Mouse (Mus musculus): ENCODE results near the gene Dupd1.
A peak's percentile ranks its signal among the peaks of the same experiment; 100 is the strongest.
"Not testable (repeated sequence)": the region's sequence is repeated elsewhere in the genome, so short reads cannot be mapped to it uniquely, and the experiment has no call there.

The Dupd1 gene

DNA sequence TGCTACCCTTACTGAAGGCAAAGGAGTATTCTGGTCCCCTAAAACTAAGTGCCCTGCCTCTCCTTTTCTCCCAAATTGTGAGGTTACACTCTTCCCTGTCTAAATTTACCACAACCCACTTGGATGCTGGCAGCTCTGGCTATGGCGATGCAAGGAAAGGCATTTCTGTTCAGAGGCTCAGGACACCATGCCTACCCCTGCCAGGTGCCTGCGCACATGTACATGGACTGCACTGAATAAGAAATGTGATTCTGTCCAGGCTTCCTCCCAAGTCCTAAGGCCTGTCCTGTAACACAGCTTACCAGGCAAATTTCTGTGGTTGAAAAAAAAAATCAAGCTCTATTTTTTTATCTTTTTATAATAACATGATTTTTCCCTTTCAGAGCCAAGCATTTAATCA lies 38.2 kb downstream of the Dupd1 start:
- DNase-seq (ENCODE audit: low read depth, low spot score): no peak

DNA sequence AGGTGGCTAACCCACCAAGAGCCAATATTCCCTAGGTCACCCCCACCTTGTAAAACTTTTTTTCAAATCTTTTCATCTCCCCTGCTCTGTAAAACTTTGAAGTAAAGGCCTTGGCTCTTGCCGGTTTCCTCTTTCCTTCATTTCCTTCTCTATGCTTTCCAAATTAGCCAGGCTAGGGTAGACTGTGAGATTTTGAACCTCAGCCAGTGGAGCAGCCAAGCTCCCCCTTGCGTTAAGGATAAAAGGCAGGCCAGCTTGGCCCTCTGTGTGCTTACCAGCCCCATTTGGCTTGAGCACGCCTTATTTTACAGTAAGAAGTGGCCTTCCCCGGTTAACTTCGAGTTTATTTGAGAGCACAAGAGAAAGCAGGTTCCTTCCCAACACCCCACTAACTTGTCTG lies 39.9 kb downstream of the Dupd1 start:
- no peak for DNase-seq (ENCODE audit: low read depth, low spot score)

DNA sequence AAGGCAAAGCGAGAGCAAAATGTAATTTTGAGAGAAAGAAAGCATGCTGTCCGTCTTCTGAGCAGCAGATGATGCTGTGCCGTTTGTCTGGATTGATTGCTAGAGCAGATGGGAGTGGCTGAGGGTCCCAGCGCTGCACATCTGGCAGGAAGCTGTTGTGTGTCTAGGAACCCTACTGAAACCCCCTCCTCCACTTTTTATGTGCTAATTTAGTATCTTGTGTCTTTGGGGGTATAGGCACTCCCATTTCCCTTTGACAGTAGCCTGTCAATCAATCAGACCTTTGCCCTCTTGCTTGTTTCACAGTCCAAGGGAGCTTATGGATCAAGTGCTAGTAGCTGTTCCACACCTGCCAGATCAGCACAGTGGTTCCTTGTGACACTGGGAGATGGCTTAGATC lies 41.3 kb downstream of the Dupd1 start:
- peak; percentile 61 for DNase-seq (ENCODE audit: low read depth, low spot score)

DNA sequence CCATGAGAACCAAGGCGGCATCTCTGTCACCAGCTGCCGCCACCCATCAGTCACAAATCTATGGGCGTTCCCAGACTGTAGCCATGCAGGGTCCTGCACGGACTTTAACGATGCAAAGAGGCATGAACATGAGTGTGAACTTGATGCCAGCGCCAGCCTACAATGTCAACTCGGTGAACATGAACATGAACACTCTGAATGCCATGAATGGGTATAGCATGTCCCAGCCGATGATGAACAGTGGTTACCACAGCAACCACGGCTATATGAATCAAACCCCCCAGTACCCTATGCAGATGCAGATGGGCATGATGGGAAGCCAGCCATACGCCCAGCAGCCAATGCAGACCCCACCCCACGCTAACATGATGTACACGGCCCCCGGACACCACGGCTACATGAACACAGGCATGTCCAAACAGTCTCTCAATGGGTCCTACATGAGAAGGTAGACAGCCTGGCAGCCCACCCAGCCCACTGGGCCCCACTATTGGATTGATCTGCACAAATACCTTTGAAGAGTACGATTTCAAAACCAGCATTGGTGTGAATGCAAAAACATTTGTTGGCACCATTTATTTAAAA lies 43.9 kb downstream of the Dupd1 start:
- DNase-seq (ENCODE audit: low read depth, low spot score): not testable (repeated sequence)

DNA sequence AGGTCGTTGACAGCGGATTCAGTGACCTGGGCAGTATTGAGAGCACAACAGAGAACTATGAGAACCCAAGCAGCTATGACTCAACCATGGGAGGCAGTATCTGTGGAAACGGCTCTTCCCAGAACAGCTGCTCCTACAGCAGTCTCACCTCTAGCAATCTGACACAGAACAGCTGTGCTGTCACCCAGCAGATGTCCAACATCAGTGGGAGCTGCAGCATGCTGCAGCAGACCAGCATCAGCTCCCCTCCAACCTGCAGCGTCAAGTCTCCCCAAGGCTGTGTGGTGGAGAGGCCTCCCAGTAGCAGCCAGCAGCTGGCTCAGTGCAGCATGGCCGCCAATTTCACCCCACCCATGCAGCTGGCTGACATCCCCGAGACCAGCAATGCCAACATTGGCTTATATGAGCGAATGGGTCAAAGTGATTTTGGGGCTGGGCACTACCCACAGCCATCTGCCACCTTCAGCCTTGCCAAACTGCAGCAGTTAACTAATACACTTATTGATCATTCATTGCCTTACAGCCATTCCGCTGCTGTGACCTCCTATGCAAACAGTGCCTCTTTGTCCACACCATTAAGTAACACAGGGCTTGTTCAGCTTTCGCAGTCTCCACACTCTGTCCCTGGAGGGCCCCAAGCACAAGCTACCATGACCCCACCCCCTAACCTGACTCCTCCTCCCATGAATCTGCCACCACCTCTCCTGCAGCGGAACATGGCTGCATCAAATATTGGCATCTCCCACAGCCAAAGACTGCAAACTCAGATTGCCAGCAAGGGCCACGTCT lies 44.5 kb downstream of the Dupd1 start:
- DNase-seq (ENCODE audit: low read depth, low spot score): no peak

DNA sequence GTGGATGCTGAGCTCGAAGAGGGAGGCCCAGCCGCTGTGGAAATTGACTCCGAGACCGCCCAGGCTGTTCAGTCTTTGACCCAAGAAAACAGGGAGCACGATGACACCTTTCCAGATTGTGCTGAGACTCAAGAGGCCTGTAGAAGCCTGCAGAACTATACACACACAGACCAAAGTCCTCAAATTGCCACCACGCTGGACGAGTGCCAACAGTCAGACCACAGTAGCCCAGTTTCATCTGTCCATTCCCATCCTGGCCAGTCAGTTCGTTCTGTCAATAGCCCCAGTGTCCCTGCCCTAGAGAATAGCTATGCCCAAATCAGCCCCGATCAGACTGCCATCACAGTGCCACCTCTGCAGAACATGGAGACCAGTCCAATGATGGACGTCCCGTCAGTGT lies 45.2 kb downstream of the Dupd1 start:
- DNase-seq (ENCODE audit: low read depth, low spot score): no peak

DNA sequence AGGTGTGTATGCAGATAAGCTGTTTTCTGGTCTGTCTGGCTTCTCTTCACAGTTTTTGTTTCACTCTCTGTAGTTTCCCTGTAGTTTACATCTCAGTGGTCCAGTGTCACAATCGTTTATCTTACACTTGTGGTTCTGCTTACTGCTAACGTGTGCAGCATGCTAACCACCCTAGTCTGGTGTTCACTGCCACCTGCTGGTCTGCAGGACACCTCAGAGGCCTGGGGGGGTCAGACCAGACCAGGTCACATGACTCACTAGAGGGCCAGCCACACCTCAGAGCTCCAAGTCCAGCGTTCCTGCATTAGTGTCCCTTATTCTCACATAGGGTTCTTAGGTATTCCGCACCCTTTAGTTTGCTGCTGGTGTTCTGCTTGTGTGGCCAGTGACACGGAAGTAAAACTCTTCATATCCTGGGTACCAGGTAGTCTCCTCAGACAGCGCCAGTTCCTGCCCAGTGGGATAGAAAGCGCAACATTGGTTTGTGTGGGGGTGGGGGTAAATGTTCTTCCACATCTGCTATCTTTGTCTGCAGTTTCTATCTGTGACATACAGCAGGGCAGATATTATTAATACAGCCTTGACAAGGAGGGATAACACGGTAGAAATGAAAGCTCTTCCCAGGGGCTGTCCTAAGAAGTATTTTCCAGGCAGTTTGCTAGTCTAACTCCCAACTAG lies 51.8 kb downstream of the Dupd1 start:
- peak; percentile 38 for DNase-seq (ENCODE audit: low read depth, low spot score)

DNA sequence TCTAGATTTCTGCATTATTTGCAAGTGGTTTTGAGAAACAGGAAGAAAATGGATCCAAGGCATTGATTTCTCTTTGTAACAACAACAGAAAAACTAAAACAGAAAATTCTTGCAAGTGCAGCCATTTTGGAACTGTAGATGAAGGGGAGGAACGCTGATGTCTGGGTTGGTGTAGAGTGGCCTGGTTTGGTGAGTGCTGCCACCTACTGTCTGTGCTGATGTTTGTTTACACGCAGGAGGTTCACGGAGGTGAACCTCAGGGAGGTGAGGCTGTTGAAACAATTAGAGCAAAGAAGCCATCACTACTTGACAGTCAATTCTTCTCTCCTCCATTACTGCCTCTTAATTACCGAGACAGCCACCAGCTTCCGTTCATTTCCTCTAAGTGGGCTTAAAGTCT lies 54.7 kb downstream of the Dupd1 start:
- peak; percentile 79 for DNase-seq (ENCODE audit: low read depth, low spot score)

DNA sequence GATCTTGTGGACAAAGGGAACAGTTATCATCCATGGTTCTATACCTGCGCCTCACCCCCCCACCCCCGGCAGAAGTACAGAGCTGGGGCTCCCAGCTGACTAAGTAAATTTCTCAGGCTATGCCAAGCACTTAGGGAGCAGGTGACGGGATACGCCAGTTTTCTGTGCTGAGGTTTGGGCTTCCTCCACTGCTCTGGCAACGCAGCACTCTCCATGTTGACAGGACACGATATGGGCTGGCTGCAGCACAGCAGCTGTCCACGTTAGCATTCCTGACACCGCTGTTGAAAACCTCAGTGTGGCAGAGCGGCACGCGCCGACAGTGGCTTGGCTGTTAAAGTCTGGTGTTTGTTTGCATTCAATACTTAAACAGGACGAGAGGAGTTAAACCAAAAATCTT lies 55.2 kb downstream of the Dupd1 start:
- no peak for DNase-seq (ENCODE audit: low read depth, low spot score)

DNA sequence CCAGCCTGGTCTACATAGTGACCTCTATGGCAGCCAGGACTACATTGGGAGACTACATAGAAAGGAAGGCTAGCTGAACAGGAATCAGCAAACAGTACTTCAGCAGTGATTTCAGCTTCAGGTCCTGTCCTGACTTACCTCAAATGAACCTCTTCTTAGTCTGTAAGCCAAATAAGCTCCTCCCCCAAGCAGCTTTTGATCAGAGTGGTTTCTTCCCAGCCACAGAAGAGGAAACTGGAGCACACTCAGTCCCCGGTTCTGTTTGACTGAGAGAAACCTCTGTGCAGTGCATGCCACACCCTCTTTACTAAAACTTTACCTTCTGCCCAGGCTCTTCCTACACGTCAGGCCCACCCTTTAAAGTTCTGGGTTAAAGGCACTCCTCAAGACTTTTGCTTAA lies 60.6 kb downstream of the Dupd1 start:
- DNase-seq (ENCODE audit: low read depth, low spot score): no peak

DNA sequence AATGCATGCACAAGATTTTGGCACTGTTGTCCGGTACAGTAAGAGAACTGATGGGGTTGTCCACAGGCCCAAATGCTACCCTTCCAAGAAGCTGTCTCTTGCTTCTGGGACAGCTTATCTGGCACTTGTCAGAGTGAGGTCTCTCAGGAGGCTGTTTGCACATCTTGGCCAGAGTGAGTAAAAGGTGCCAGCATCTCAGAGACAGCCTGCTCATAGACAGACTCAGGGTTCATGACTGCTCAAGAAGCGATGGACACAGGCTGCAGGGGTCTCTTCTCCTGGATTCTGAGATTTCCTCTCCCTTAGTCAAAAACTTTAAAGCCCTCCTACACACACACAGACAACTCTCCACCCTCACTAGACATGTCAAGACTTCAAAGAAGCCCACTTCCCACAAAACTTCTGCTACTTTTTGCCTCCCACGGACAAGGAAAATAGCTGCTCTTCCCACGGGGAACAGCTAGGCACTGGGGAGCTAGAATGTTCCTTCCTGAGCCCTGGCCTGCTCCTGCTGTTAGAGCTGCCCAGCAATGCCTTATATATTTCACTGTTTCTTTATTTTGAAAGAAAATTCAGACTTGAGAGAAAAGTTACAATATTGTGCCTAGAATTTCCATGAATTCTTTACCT lies 73.5 kb downstream of the Dupd1 start:
- DNase-seq (ENCODE audit: low read depth, low spot score): no peak

DNA sequence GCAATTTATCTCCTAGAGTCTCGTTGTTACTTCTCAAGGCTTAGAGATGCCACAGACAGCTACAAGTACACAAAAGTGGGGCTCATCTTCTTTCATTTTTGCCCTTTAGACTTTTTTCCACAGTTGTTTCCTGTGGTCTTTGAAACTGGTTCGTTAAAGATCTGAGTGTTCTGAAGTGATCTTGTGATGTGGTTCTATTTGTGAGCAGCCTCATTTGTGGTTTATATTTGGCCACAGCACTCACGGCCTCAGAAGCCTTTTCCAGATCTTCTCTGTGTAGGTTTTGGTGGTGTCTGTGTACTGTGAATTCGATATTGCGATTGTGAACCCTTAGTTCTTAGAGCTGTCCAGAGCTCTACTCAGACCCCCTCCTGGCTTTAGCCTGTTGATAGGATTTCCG lies 77.8 kb downstream of the Dupd1 start:
- DNase-seq (ENCODE audit: low read depth, low spot score): no peak

DNA sequence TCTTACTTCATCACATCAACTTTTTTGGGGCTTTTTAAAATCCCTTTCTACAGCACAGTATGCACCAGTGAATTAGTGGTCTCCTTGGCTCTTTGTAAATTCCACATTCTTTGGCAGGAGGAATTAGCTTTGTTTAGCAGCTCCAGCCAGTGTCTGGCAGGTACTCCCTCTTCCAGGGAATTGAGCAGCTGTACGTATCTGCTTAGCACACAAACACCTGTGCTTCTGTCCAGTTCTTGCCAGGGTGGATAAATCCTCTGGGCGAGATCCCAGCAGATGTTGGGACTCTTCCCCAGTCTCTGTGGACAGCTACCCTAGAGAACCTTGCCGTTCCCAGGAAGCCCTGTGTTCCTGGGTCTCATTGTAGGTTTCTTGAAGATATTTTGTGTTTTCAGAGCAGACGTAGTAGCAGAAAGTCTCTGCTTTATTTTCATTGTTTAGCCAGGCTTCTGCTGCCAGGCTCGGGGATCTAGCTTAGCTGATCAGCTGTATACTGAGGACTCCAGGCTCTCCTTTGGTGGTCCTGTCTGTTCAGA lies 82.6 kb downstream of the Dupd1 start:
- no peak for DNase-seq (ENCODE audit: low read depth, low spot score)

Data from ES-CJ7 (cell line).